Mouse (Mus musculus): ENCODE data around the gene Slc16a13. TPM values are rescaled to one million over a fixed set of nuclear protein-coding genes. Genes with fewer than 3 reads are reported as not detected.

Gene Slc16a13
- polyA plus RNA-seq, 1 experiment: 6.1 TPM

- WGBS: 13% methylated on average over 23 of the region's 23 CpGs
- Histone ChIP-seq H3K27ac (ENCODE audit: control insufficient read depth, insufficient read depth, low read length) (peak overlapping the region; percentile 76), H3K4me3 (ENCODE audit: control insufficient read depth, insufficient read depth, low read length) (peak overlapping the region; percentile 96), H3K4me1 (replicated peaks; ENCODE audit: control insufficient read depth, insufficient read depth, low read length) (peaks cover 21% of the 10 kb centered on the region), H3K36me3 (ENCODE audit: control insufficient read depth, insufficient read depth, low read length) (no peaks in the 10 kb centered on the region), H3K27me3 (ENCODE audit: control insufficient read depth, insufficient read depth, low read length) (no peaks in the 10 kb centered on the region)
- no peak for DNase-seq
- TF ChIP-seq POLR2A (IDR thresholded peaks at IDR 0.05; ENCODE audit: control insufficient read depth, extremely low read depth, insufficient read depth, low read length, poor library complexity): no peak
- no peak for TF ChIP-seq CTCF (IDR thresholded peaks at IDR 0.05; ENCODE audit: borderline replicate concordance, control insufficient read depth, extremely low read depth, insufficient read depth, low read length, poor library complexity)
Measured at GRCm38 (mm10) chr11:70238591-70239440, 18.0 kb upstream of the Slc16a13 start.

GRCm38 (mm10) chr11:70237457-70238167 lies 16.7 kb upstream of the Slc16a13 start, which contains the start of gene 0610010K14Rik:
TSS of gene 0610010K14Rik (minus strand) at chr11:70237914.
- H3K4me1 ChIP-seq (replicated peaks; ENCODE audit: control insufficient read depth, insufficient read depth, low read length): peaks cover 21% of the 10 kb centered on the region
- peak; percentile 77 for TF ChIP-seq POLR2A (IDR thresholded peaks at IDR 0.05; ENCODE audit: control insufficient read depth, extremely low read depth, insufficient read depth, low read length, poor library complexity)
- peak; percentile 81 for TF ChIP-seq CTCF (IDR thresholded peaks at IDR 0.05; ENCODE audit: borderline replicate concordance, control insufficient read depth, extremely low read depth, insufficient read depth, low read length, poor library complexity)
- WGBS: under 1% methylated on average over 70 of the region's 70 CpGs
- peak within 1 kb of the TSS; percentile 76 for H3K27ac ChIP-seq (ENCODE audit: control insufficient read depth, insufficient read depth, low read length)
- peak within 1 kb of the TSS; percentile 72 for H3K4me3 ChIP-seq (ENCODE audit: control insufficient read depth, insufficient read depth, low read length)
- no peaks in the 10 kb centered on the region for H3K36me3 ChIP-seq (ENCODE audit: control insufficient read depth, insufficient read depth, low read length)
- no peaks in the 10 kb centered on the region for H3K27me3 ChIP-seq (ENCODE audit: control insufficient read depth, insufficient read depth, low read length)
- DNase-seq: peak; percentile 99

- DNase-seq: no peak
- H3K27ac ChIP-seq (ENCODE audit: control insufficient read depth, insufficient read depth, low read length): no peak overlapping the region
- H3K4me3 ChIP-seq (ENCODE audit: control insufficient read depth, insufficient read depth, low read length): no peak overlapping the region
- TF ChIP-seq CTCF (IDR thresholded peaks at IDR 0.05; ENCODE audit: borderline replicate concordance, control insufficient read depth, extremely low read depth, insufficient read depth, low read length, poor library complexity) (no peak), POLR2A (IDR thresholded peaks at IDR 0.05; ENCODE audit: control insufficient read depth, extremely low read depth, insufficient read depth, low read length, poor library complexity) (no peak)
- 82% methylated on average over 7 of the region's 7 CpGs for WGBS
- H3K27me3 ChIP-seq (ENCODE audit: control insufficient read depth, insufficient read depth, low read length): no peaks in the 10 kb centered on the region
- peaks cover 21% of the 10 kb centered on the region for H3K4me1 ChIP-seq (replicated peaks; ENCODE audit: control insufficient read depth, insufficient read depth, low read length)
- no peaks in the 10 kb centered on the region for H3K36me3 ChIP-seq (ENCODE audit: control insufficient read depth, insufficient read depth, low read length)
Measured at GRCm38 (mm10) chr11:70236717-70237116, 15.9 kb upstream of the Slc16a13 start.

GRCm38 (mm10) chr11:70235254-70235900 lies 14.5 kb upstream of the Slc16a13 start:
- Histone ChIP-seq H3K4me3 (ENCODE audit: control insufficient read depth, insufficient read depth, low read length) (no peak overlapping the region), H3K27ac (ENCODE audit: control insufficient read depth, insufficient read depth, low read length) (no peak overlapping the region), H3K36me3 (ENCODE audit: control insufficient read depth, insufficient read depth, low read length) (no peaks in the 10 kb centered on the region), H3K4me1 (replicated peaks; ENCODE audit: control insufficient read depth, insufficient read depth, low read length) (peaks cover 17% of the 10 kb centered on the region), H3K27me3 (ENCODE audit: control insufficient read depth, insufficient read depth, low read length) (no peaks in the 10 kb centered on the region)
- WGBS: 96% methylated on average over 12 of the region's 12 CpGs
- TF ChIP-seq POLR2A (IDR thresholded peaks at IDR 0.05; ENCODE audit: control insufficient read depth, extremely low read depth, insufficient read depth, low read length, poor library complexity) (no peak), CTCF (IDR thresholded peaks at IDR 0.05; ENCODE audit: borderline replicate concordance, control insufficient read depth, extremely low read depth, insufficient read depth, low read length, poor library complexity) (no peak)
- DNase-seq: no peak

GRCm38 (mm10) chr11:70234497-70234896 lies 13.6 kb upstream of the Slc16a13 start:
- H3K36me3 ChIP-seq (ENCODE audit: control insufficient read depth, insufficient read depth, low read length): no peaks in the 10 kb centered on the region
- TF ChIP-seq CTCF (IDR thresholded peaks at IDR 0.05; ENCODE audit: borderline replicate concordance, control insufficient read depth, extremely low read depth, insufficient read depth, low read length, poor library complexity): no peak
- no peak for TF ChIP-seq POLR2A (IDR thresholded peaks at IDR 0.05; ENCODE audit: control insufficient read depth, extremely low read depth, insufficient read depth, low read length, poor library complexity)
- no peak overlapping the region for H3K27ac ChIP-seq (ENCODE audit: control insufficient read depth, insufficient read depth, low read length)
- peaks cover 3% of the 10 kb centered on the region; the same call in 1 of the 2 replicates for H3K27me3 ChIP-seq (ENCODE audit: control insufficient read depth, insufficient read depth, low read length)
- DNase-seq: no peak
- H3K4me1 ChIP-seq (replicated peaks; ENCODE audit: control insufficient read depth, insufficient read depth, low read length): peaks cover 25% of the 10 kb centered on the region
- H3K4me3 ChIP-seq (ENCODE audit: control insufficient read depth, insufficient read depth, low read length): no peak overlapping the region
- WGBS: 38% methylated on average over 8 of the region's 8 CpGs

- peaks cover 27% of the 10 kb centered on the region for H3K4me1 ChIP-seq (replicated peaks; ENCODE audit: control insufficient read depth, insufficient read depth, low read length)
- H3K36me3 ChIP-seq (ENCODE audit: control insufficient read depth, insufficient read depth, low read length): no peaks in the 10 kb centered on the region
- DNase-seq: no peak
- H3K4me3 ChIP-seq (ENCODE audit: control insufficient read depth, insufficient read depth, low read length): no peak overlapping the region
- 85% methylated on average over 5 of the region's 5 CpGs for WGBS
- H3K27me3 ChIP-seq (ENCODE audit: control insufficient read depth, insufficient read depth, low read length): peaks cover 6% of the 10 kb centered on the region; the same call in 1 of the 2 replicates
- TF ChIP-seq POLR2A (IDR thresholded peaks at IDR 0.05; ENCODE audit: control insufficient read depth, extremely low read depth, insufficient read depth, low read length, poor library complexity): no peak
- no peak for TF ChIP-seq CTCF (IDR thresholded peaks at IDR 0.05; ENCODE audit: borderline replicate concordance, control insufficient read depth, extremely low read depth, insufficient read depth, low read length, poor library complexity)
- no peak overlapping the region for H3K27ac ChIP-seq (ENCODE audit: control insufficient read depth, insufficient read depth, low read length)
Measured at GRCm38 (mm10) chr11:70234037-70234436, 13.2 kb upstream of the Slc16a13 start.

All from thymus, adult 2 months (tissue).